Mouse (Mus musculus): ENCODE data around the gene Kitl.

DNA sequence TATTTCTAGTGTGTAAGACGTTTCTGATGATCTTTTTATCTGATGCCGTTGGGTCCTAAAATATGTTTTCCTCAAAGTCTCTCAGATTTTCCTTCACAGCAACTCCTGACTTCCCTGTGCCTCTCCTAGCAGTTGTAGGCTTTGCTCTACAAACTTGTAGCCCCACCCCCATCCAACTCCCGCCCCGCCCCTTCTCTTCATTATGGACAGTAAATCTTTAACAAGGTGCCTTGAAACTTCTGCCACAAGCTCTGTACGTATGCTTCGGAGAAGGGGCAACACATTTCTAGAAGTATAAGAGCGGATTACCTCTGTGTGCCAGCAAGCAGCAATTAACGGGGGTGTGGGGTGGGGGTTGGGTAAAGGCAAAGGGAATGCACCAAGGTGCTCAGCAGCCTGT, 42.6 kb upstream of the Kitl start:
- TF ChIP-seq GATA1 (IDR thresholded peaks at IDR 0.05; ENCODE audit: low read length), result no peak
- TF ChIP-seq TAL1 (IDR thresholded peaks at IDR 0.05; ENCODE audit: low read length), result no peak
